Mouse (Mus musculus): ENCODE measurements around the gene Otulinl. TPM values are rescaled to one million over a fixed set of nuclear protein-coding genes. Genes with fewer than 3 reads are reported as not detected.

Otulinl gene
- total and polyA plus RNA-seq, 3 experiments, result 0.84 to 2.5 (median 1.7) TPM

GRCm38 (mm10) chr15:27605252-27605651 lies 76.1 kb downstream of the Otulinl start:
- Histone ChIP-seq H3K4me2 (ENCODE audit: insufficient read depth, low read depth, poor library complexity, severe bottlenecking) (no peak overlapping the region), H3K4me1 (ENCODE audit: control insufficient read depth in 1 of 2, insufficient read depth in 2 of 2) (peaks cover 0 to 11% of the 10 kb centered on the region in 2 experiments; a peak in 1 of 4 replicates), H3K27me3 (replicated peaks) (no peaks in the 10 kb centered on the region), H3K79me2 (replicated peaks; ENCODE audit: control insufficient read depth, extremely low read depth, insufficient read depth, poor library complexity, severe bottlenecking) (no peaks in the 10 kb centered on the region; the same call in 1 of the 2 replicates), H3K27ac (ENCODE audit: insufficient read depth, low read depth) (no peak overlapping the region), H3K4me3 (replicated peaks in 1 of 3; ENCODE audit: low read depth in 2 of 3, low read length in 2 of 3, poor library complexity in 1 of 3) (no peak overlapping the region), H3K9me3 (replicated peaks; ENCODE audit: low read length) (no peaks in the 10 kb centered on the region), H3K9ac (ENCODE audit: insufficient read depth, low read depth) (no peak overlapping the region), H3K36me3 (replicated peaks in 1 of 2; ENCODE audit: control insufficient read depth in 1 of 2, insufficient read depth in 1 of 2, low read length in 1 of 2) (peaks cover 55 to 95% of the 10 kb centered on the region in 2 experiments)
- in situ Hi-C loops (cut with MboI; ENCODE audit: low pct_ligation_motif_present, low pct_unique_long_range_greater_than_20kb, low sequenced_read_pairs), result no loop called here
- dilution Hi-C loops (cut with MboI; ENCODE audit: extremely low pct_ligation_motif_present, extremely low pct_unique_long_range_greater_than_20kb, low sequenced_read_pairs), result no loop called here
- TF ChIP-seq CTCF (conservative IDR thresholded peaks at IDR 0.05 in 1 of 2, IDR thresholded peaks at IDR 0.05 in 1 of 2; ENCODE audit: low read depth in 2 of 2, low read length in 2 of 2) (0 out of 4 replicates have a peak, but pooled peaks of 1 of the 2 experiments have one; percentile 3), E2F4 (IDR thresholded peaks at IDR 0.05; ENCODE audit: insufficient replicate concordance, low read depth, low read length) (no peak)
- no peak for DNase-seq (ENCODE audit: extremely low read depth)

Other genes with a start within 250 kb of the Otulinl start
- gene Ank, start 214.9 kb downstream of the Otulinl start, total RNA-seq (2012; rRNA removed), result 2.3 and 4.6 TPM in 2 replicates
- 6.4 and 8.6 TPM in 2 replicates for gene Ank, start 214.9 kb downstream of the Otulinl start, total RNA-seq (2014; rRNA removed)
- gene Ank, start 214.9 kb downstream of the Otulinl start, polyA plus RNA-seq (2012; ENCODE audit: insufficient read length, low read depth), result 8.1 and 12.4 TPM in 2 replicates
- gene Otulin, start 50.9 kb downstream of the Otulinl start, total RNA-seq (2012; rRNA removed), result 40.0 and 51.2 TPM in 2 replicates
- 80.2 and 84.6 TPM in 2 replicates for gene Otulin, start 50.9 kb downstream of the Otulinl start, total RNA-seq (2014; rRNA removed)
- 84.8 and 91.0 TPM in 2 replicates for gene Otulin, start 50.9 kb downstream of the Otulinl start, polyA plus RNA-seq (2012; ENCODE audit: insufficient read length, low read depth)